Mouse (Mus musculus) gonadal fat pad, adult 2 months (tissue): ENCODE measurements around the gene Cabcoco1. TPM values are rescaled to one million over a fixed set of nuclear protein-coding genes. Genes with fewer than 3 reads are reported as not detected.

Experiments
- DNase-seq: peaks from one replicate; pipeline ENCODE4 v3.0.0-alpha.2; 2012; ENCODE audit warnings: low read depth
- polyA plus RNA-seq: library from polyadenylated mRNA; depleted of rRNA; stranded (reverse); fragments of >200 nt; gene quantifications from 2 replicates; pipeline ENCODE4 v1.2.3, GENCODE M21; 2012; rRNA removed

Cabcoco1 gene
- polyA plus RNA-seq, result 1.2 and 2.0 TPM in 2 replicates

DNA sequence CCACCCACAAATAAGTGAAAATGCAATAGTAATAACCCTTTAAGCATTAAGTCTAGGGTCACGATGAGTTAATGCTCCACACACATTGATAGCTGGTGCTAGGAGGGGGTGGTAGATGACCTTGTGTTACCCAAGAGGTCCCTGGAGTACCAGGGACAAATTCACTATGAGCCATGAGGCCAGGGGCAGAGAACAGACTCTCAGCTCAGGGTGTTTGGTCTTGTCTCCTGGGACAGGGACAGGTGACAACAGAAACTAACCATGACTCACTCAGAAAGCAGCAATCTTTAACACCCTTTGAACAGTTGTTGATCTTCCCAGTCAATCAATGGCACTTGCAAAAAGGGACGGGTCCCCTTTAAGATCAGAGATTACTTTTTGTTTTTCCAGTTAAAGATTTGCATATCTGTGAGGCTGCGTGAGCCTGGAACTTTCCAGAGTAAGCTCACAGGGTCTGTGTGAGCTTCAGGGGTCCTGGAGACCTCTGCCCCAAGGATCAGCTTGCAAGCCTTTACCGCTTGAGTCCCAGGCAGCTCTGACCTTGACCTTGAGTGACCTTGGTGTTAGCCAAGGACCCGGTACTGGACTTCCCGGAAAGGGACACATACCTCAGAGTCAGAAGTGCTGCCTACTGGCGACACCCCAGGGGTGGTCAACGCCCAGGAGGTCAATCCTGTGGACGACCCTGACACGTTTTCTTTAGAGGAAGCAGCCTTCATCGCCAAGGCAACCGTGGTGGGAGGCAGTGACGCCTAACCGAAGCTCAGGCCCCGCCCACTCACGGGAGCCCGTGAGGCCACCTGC lies at the start of gene Cabcoco1:
Cabcoco1 (minus strand) TSS at position 758 of the 804 bp plus-strand sequence.
- no peak for DNase-seq

DNA sequence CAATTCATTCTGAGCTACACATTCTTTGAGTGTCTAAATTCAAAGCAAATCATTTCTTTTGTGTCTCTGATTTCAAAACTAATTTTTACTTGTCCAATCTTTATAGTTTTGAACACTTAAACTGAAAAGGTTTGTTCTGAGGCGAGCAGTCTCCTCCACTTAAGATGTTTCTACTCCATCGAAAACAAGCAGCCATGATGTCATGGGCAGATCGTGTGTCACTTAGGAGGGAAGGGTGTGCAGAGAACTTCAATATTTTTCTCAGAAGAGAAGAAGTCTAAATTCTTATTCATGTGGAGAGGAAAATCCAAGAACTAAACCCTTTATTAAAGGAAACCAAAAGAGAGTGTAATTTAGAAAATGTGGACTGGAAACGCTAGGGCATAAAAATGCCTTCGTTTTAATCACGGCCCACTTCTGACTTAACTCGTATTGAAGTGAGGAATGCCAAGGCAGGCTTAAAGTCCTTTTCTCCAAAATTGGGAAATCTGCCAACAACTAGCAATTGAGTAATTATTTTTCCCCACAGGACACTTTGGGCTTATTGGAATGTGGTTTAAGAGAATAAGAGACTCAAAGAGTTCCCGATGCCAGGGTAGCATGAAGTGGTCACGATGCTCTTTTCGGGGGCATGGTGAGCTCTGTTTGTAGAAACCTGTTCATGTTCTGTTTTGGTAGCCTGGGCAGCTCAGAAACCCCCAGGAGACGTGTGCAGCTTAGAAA lies 48.0 kb upstream of the Cabcoco1 start:
- peak; percentile 37 for DNase-seq

DNA sequence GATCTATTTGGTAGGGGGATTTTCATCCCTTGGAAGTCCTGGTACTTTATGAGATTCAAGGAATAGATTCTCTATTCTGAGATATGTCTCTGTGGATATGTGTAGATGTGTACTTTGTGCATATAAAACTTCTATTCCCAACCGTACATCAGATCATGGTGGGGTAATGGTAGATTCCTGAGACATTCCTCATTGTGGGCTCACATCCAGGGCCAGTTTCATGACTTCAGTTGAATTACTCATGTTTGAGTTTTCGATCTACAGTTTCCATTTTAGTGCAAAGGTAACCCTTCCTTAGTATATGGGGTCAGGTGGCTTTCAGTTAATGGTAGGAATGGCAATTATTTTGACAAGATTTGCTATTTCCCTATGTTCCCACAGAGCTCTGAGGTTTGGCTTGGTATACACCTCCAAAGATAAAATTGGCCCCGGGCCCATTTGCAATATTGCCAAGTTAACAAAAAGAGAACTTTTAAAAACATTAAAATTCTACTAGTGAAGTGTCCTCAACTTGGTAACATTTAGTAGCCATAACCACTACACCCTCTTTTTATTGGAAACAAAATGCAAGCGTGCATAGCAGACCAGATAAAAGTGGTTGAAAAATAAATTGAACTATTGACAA lies 45.8 kb upstream of the Cabcoco1 start:
- no peak for DNase-seq

DNA sequence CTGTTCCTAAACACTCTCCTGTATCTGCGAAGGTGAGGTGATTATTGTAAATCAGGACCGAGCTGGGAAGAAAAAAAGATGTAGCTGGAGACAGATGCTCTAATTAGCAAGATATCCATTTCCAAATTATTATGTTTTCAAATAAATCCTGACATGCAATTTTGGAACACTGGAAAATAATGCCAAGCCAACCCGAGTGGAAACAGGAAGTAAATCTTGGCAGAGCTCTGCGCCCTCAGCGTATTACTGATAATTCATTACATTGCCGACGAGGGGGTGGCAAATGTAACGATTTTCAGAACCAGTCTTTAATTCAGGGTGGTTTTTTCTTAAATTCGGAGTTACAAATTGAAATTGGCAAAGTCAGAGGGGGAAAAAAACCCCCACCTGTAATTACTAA lies 35.6 kb upstream of the Cabcoco1 start:
- DNase-seq, result no peak

DNA sequence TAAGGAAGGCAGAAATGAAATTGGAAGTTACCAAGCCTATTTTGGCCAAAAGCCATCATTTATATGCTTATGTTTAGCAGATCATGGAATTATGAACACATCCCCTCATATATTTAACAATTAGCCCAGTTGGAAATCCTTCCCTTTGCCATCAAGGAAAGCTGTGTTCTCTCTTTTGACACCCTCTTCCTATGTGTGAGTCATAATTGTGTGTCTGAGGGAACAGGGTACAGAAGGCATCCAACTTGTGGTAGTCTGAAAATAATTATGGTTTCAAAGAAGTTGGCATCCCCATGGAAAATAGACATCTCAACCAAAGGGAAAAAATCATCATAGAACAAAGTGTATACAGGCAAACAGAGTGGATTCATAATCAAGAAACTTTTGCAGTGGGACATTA lies 26.5 kb upstream of the Cabcoco1 start:
- no peak for DNase-seq

DNA sequence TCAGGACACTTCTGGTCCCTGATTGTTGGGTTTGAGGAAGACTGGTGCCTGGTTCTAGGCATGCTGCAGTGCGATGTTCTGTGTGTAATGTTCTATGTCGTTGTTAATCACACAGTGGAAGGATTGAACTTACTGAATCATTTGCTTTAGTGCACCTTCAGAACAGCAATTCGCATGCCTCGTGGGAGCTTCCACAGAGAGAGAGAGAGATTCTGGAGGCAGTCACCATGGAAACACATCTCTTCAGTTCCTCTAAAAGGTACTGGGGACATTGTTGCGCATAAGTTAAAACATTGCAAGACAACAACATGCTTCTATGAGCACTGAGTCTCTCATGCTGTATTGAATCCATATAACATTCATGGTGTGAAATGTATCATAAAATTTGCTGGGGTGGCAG lies 20.6 kb upstream of the Cabcoco1 start:
- DNase-seq, result no peak

DNA sequence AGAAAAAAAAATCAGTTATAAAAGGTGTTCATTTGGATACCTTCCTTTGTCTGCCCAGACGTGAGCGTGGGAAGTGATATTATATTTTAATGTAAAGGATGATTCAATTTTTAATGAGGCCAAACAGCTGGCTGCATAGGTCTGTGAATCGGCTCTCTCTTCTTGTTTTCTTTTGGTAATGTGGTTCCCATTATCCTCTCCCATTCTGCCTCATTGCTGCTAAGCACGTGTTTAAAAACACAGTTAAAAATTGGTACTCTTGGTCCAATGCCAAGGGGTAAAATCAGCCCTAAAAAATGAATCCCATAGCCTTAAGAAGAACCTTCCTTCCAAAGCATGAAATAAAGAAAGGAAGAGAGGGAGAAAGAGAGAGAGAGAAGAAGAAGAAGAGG lies 17.1 kb upstream of the Cabcoco1 start:
- no peak for DNase-seq

DNA sequence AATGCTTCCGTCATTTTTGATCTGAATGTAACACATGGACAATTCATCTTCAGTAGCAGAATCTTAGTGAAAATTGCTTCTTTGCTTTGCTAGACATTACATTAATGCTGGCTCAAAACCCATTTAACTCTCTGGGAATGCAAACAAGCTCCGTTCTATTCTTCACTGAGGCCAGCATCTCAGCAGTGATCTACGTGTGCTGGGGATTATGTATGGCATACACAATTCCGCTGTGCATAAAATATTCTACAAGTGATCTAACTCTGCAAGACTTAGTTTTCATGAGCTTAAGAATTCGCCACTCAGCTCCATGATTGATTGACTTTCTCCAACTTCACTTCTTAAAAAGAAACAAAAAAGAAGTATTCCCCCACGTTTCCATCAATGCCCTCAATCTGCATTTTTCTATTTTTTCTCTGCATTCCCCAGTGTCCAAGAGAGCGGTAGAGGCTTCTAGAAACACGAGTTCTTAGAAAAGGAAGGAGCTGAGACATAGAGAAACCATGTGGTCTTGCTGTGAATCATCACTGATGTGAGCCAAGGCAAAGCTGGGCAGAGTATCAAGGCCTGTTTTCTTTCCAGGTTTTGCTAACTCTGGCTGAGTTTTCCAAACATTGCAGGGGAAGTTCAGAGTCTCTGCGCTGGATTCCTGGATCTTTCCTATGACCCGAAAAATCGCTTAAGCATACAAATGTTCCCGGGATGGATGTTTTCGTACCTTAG lies 16.6 kb upstream of the Cabcoco1 start:
- DNase-seq, result peak; percentile 30

DNA sequence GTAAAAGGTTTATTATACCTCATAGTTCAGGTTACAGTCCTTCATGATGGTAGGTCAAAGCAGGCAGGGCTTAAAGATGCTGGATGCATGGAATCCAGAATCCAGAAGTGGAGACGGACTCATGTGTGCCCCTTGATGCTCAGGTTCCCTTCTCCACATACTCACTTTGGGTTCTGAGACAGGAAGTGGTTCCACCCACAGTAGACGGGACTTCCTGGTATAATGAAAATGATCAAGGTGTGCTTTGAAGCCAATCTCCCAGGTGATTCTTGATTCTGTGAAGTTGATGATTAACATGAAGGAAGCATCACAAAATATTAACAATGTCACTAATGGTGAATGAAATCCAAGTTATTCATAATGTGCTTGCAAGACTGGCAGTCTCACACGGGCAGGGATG lies 12.0 kb upstream of the Cabcoco1 start:
- DNase-seq, result no peak

DNA sequence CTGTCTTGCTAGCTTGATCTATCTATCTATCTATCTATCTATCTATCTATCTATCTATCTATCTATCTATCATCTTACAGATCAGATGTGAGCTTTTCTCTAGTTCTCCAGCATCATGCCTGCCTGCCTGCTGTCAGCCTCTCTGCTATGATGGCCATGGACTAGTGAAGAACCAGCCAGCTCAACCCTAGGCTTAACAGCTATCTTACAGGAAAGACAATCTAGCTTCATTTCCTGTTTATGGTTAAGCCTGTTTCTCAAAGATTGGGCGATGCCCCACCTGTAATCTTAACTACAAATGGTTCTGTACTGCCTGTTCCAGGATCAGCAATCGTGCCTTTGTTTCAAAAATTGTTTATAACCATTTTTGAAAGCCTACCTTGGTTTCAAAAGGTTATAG lies 10.9 kb upstream of the Cabcoco1 start:
- no peak for DNase-seq

DNA sequence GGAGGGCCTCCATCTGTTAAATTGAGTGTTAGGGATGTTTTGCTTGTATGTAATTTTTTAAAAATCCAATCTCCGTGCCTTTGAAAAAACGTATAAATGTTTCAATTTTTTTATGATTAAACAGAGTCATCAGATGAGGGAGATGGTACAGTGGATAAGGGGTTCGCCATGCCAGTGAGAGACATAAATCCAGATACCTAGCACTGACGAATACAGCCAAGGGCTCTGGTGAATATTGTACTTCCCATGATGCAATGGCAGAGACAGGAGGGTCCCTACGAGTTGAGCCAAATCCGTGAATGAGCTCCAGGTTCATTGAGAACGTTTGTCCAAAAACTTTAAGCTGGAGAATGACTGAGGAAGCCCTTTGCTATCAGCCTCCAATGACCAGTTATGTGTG lies 9.6 kb upstream of the Cabcoco1 start:
- no peak for DNase-seq

DNA sequence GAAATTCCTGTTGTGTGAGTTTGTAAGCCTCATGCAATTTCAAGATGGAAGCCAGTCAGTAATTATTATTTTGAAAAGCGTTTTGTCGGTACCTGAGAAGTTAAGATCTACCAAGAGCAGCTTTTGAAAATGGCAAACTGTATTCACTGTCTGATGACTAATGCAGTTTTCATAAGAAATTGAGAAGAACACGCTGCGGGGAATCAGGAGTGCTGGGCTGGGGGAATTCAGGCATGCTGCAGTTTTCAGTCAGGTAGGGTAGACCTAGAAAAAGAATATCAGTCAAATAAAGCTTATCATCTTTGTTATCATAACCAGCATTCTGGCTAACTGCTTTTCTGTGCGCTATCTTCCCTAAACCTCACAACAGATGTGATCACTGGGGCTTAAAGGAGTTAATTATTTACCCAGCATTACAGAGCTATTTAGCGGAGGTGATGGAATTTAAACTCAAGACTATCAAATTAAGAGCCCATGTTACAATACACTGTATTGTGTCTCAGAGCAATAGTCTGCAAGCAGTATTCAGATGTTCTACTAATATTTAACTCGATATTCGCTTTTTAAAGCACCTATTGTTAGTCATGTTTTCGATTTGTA lies 9.1 kb upstream of the Cabcoco1 start:
- DNase-seq, result no peak

DNA sequence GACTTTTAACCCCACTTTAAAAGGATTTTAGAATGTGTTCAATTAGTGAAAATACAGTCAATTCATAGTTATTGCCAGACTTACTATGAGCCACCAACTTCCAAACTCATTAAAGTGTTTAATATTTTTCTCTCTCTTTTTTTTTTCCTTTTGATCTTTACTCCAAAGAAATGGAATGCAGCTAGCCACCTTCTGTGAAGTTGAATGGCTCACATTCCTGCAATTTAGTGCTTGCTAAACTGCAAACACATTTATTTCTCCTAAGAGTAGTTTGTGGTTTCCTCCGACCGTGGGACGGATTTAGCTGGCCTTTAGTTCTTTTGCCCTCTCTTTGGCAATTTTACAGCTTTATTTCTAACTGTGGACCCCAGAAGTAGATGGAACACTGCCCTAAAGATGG lies 1.4 kb upstream of the Cabcoco1 start:
- no peak for DNase-seq

DNA sequence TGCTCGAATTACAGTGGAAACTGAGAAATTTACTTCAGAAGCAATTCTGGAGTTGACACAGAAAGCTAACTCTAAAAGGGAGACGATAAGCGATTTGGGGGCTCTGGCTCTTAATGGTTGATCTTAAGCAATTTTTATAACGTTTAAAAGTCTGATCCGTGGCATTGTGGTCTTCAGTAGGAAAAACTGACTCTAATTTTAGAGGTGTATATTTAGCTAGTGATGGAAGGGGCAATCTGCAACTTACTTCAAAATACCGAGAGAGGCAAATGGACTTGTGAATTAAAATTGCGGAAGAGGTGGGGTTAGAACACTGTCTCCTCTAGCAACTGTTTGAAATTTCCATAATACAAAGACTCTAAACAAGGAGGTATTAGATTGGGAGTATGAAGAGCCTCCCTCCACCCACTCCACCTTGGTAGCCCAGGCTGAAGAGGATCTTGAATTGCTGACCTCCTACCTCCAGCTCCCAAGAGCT lies 286 bp upstream of the Cabcoco1 start:
- no peak for DNase-seq

DNA sequence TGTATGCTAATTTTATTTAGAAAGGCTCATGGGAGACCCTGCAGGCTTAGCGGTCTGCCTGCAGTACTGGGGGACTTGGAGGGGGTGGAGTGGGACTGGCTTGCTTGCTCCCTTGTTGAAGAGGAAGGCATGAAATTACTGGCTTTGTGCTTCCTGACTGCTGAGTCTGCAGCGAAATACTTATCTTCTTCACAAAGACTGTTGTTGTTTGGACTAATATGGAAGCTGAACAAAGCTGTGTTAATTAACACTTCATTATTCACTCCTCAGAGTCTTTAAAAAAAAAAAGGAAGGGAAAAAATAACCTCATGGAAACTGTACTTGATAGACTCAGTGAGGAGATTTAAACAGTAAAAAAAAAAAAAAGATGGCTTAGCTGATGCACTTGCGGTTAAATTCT lies 1.1 kb downstream of the Cabcoco1 start:
- DNase-seq, result no peak

DNA sequence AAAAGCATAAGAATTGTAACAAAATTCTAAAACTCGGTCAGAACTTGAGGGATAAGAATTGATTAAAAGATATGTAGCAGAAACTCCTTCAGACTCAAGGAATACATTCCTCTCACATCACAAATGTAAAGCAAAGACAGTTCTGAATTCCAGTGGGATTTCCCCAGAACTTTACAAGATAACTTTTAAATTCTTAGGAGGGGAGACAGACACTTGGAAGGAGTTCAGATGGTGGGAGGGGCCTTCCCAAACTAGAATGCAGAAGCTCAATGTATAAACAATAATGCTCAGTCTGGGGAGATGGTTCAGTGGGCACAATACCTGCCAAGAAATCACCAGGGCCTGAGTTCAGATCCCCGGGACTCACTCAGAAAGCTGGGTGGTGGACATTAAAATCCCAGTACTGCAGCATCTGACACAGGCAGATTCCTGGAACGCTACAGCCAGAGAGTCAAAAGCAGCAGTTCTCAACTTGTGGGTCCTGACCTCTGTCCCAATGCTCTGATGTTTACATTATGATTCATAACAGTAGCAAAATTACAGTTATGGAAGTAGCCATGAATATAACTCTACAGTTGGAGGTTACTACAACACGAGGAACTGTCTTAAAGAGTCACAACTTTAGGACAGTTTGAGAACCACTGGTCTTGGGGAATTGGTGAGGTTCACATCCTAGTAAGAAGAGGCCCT lies 4.3 kb downstream of the Cabcoco1 start:
- no peak for DNase-seq

DNA sequence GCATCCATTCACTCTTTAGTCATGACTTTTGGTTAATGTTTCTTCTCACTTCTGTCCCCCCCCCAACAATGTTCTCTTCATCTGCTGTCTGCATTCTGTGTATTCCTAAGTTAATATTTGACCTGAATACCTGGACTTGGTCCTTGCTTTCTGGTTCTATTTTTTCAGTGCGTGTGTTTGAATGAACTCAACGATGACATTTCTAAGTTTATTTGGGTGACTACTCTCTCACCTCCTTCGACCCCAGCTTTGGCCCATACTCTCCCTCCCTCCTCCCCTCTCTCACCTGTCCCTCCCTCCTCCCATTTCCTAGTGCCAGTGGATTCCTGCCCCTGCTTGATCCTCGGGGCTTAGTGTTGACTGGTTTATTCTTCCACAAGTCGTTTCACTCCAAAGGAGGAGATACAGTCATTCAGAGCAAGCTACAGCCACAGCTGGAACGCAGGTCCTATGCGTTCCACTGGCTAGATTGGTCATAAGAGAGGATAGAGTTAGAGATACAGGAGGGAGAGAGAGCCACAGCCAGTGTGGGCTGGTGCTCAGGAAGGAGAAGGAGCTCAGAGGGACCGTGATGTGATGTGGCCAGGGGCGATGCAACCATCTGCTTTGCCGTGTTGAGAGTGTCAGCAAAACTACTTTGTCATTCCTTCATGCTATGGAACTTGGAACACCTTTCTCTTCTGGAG lies 12.2 kb downstream of the Cabcoco1 start:
- no peak for DNase-seq

DNA sequence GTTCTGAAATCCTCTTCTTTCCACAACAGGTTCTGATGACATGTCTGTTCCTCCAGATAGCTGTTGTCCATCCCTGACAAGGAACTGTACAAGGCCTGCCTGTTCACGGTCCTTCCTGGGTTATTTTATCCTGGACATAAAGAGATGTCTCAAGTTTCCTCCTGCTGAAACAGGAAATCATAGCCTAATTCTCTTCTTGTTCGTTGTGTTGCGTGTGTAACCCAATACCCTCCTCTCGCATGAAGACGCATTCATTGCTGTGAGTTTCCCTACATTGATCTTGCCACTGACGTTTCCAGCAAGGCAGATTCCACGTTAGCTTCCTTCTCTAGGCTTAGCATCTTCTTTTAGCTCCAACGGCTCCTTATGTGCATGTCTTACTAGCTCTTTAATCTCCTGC lies 12.7 kb downstream of the Cabcoco1 start:
- DNase-seq, result no peak

DNA sequence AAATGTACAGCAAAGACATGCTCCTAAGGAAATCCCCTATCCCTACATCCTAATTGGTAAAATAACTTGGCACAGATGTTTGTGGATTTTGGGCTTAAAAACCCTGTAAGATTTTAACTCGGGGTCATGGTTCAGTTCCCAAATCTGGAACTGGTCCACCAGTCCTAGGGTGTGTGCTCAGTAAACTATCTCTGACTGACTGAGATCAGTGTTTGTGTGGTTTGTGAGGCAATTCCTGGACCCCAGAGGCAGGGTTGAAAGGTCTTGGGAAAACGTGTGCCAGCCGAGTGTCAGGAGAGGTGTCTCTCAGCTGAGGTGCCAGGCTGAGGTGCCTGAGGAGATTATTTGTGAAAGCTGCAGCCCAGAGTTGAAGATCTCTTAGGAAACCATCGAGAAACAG lies 19.6 kb downstream of the Cabcoco1 start:
- peak; percentile 55 for DNase-seq

DNA sequence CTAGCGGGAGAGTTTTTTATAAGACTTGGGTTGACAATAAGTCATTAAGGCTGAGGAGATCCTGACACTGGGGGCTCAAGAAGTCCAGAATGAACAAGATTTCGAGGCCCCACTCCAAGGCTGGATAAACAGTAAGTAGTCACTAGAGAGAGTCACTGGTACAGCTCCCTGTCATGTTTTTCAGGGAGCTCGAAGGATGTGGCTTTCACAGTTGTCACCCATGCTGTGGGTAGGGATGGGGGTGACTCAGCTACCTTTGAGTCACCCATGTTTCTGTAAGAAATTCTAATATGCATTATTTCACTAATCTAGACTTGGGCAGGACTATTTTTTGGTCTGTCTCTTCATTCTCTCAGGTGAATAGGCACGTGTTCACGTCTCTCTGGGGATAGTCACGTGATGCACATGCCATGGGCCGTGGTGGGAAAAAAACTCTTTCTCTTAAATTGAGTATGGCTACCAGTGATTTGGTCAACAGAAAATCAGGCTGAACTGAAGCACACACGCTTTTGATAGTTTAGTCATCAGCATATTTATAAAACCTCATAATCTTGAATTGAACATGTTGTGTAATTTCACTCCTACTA lies 29.2 kb downstream of the Cabcoco1 start:
- DNase-seq, result no peak
